Mouse (Mus musculus) 416B (cell line): ENCODE results near the gene Vmn1r20.
A peak's percentile ranks its signal among the peaks of the same experiment; 100 is the strongest.
"Not testable (repeated sequence)": the region's sequence is repeated elsewhere in the genome, so short reads cannot be mapped to it uniquely, and the experiment has no call there.

Experiments used
- DNase-seq: peaks from one replicate; pipeline ENCODE4 v3.0.0; 2011; ENCODE audit warnings: low read depth

Vmn1r20 gene

DNA sequence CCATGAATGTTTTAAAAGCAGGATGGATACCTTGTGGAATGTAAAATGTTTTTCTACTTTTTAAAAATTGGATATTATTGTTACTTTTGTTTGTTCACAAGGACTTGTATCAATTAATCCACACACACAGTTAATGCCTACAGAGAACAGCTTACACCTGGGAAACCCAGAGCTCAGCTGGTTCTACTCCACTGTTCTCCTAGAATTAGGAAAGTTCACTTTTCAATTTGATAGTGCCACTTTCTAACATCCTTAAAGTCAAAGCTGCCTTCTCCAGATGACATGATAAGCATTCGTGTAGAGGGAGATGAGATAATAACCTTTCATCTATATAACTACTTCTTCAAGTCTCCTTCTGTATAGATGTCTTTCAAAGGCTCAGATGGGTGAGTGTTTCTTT is at the start of gene Vmn1r20:
Gene Vmn1r20 (plus strand): TSS at position 301 of the 400 bp plus-strand sequence.
- DNase-seq = no peak

DNA sequence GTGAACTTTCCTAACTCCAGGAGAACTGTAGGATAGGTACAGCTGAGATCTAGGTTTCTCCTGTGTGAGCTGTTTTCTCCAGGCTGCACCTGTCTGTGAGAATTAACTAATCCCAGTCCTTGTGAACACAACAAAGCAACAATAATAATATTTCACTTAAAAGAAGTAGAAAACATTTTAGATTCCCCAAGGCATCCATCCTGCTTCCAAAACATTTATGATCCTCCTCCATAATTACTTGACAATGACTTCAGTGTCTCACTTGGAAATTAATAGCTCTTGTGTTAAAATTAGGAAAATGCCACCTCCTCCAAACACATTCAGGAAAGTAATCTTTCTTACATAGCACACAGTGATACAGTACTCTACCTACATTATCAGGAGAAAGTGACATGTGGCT is 33.0 kb upstream of the Vmn1r20 start, which contains the start of gene Vmn1r18:
Gene Vmn1r18 (minus strand): TSS at position 101 of the 400 bp plus-strand sequence.
- no peak for DNase-seq

DNA sequence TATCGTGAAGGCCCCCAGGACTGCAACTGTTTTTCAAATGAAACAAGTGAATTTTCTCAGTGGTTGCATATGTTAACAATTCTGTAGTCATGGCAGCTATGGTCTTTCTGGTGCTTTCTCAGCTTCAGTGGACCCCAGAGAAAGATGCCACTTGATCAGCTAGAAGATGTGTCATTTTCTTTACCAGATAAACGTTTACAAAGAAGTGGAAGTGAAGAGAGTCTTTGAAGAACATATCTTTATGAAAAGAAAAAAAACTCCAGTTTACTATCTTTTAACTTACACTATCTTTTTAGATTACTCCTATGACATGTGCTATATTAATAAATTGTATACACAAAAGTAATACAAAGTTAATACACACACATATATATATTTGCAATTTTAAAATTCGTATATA is 25.2 kb upstream of the Vmn1r20 start, which contains the start of gene Vmn1r19:
Gene Vmn1r19 (plus strand): TSS at position 301 of the 400 bp plus-strand sequence.
- DNase-seq = not testable (repeated sequence)

DNA sequence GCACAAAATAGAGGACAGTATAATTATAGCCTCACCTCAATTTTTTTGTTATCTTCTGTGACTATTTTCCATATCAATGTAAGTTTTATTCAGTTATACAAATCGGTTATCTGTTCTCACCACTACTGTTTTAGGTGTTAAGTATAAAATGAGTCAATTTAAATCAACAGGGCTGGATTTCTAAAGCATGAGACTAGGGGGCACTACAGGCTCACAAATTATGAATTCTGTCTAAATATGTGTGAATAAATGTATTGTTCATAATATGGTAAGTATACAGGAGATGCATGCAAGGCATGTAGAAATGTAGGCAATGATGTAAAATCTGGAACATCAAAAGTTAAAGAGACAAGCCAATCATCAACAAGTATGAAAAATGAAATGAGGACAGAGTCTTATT is 2.5 kb downstream of the Vmn1r20 start:
- peak; percentile 43 for DNase-seq

DNA sequence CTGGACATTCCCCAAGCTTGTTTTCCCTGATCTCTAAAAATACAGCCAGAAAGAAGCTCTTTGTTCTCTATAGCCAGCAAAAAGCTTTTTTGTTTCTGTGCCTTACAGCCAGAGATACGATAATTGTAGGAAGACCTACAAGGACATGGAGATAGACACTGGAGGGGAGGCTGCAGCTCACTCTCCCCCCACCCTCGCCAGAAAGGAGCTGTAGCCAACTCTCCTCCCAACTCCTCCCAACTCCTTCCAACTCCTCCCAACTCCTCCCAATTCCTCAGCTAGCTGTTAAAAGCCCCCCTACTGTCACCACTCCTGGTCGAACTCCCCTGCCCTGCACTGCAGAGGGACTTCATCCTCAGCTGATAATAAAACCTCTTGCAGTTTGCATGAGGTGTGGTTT is 39.4 kb downstream of the Vmn1r20 start:
- not testable (repeated sequence) for DNase-seq
